ENCODE assay signal across 22 mouse cellular contexts in genomic region chr15:90491558-90491957, GRCm38 (mm10).
DNase-seq lines count a peak whose midpoint lies in the region; ATAC-seq and TF ChIP-seq lines count a peak whose summit lies in the region.
"Had no signal": no experiment of that assay in that cellular context is flagged by ENCODE, and none has a peak within 500 bp of the region (broad histone marks: within the 10 kb centered on the region; RNA-seq: fewer than 3 reads in every experiment).

No protein-coding gene starts in this region.

- H3K4me2 ChIP-seq in intestine, postnatal 0 days (replicated peaks; ENCODE audit: low read depth): no peak overlapping the region
- H3K4me2 ChIP-seq in intestine, embryonic 15.5 days (replicated peaks): no peak overlapping the region
- no peak overlapping the region for H3K4me2 ChIP-seq in midbrain, embryonic 11.5 days
- no peak overlapping the region for H3K4me2 ChIP-seq in midbrain, embryonic 14.5 days (ENCODE audit: low read length)
- H3K4me2 ChIP-seq: embryonic facial prominence, embryonic 13.5 days; heart, embryonic 13.5 days; hindbrain, embryonic 13.5 days; limb, embryonic 15.5 days; stomach, embryonic 15.5 days had no signal

- H3K9ac ChIP-seq in intestine, postnatal 0 days (ENCODE audit: low read depth, low read length): no peak overlapping the region
- no peak overlapping the region for H3K9ac ChIP-seq in intestine, embryonic 15.5 days
- H3K9ac ChIP-seq in midbrain, embryonic 11.5 days (ENCODE audit: low read length): no peak overlapping the region
- no peak overlapping the region for H3K9ac ChIP-seq in midbrain, embryonic 14.5 days (replicated peaks; ENCODE audit: low read length)
- H3K9ac ChIP-seq: embryonic facial prominence, embryonic 13.5 days; forebrain, postnatal 0 days; heart, embryonic 13.5 days; hindbrain, embryonic 13.5 days; limb, embryonic 15.5 days; liver, postnatal 0 days; stomach, embryonic 15.5 days had no signal

- no peak overlapping the region for H3K4me3 ChIP-seq in intestine, postnatal 0 days (ENCODE audit: low read depth, low read length)
- no peak overlapping the region for H3K4me3 ChIP-seq in intestine, embryonic 15.5 days (replicated peaks)
- no peak overlapping the region for H3K4me3 ChIP-seq in midbrain, embryonic 11.5 days (ENCODE audit: low read depth, low read length)
- no peak overlapping the region for H3K4me3 ChIP-seq in midbrain, embryonic 14.5 days (replicated peaks; ENCODE audit: low read depth, low read length)
- H3K4me3 ChIP-seq: embryonic facial prominence, embryonic 13.5 days; heart, embryonic 13.5 days; hindbrain, embryonic 13.5 days; limb, embryonic 15.5 days; stomach, embryonic 15.5 days had no signal

- H3K27ac ChIP-seq in intestine, postnatal 0 days (ENCODE audit: low read depth, low read length): no peak overlapping the region
- H3K27ac ChIP-seq in intestine, embryonic 15.5 days: no peak overlapping the region
- H3K27ac ChIP-seq in midbrain, embryonic 11.5 days (ENCODE audit: low read depth, low read length): no peak overlapping the region
- H3K27ac ChIP-seq in midbrain, embryonic 14.5 days (replicated peaks; ENCODE audit: low read depth, low read length): no peak overlapping the region
- H3K27ac ChIP-seq: embryonic facial prominence, embryonic 13.5 days; heart, embryonic 13.5 days; hindbrain, embryonic 13.5 days; limb, embryonic 15.5 days; stomach, embryonic 15.5 days had no signal

- ATAC-seq in intestine, postnatal 0 days: no peak
- ATAC-seq in intestine, embryonic 15.5 days: no peak
- ATAC-seq in midbrain, embryonic 11.5 days (ENCODE audit: low FRiP score): no peak
- no peak for ATAC-seq in midbrain, embryonic 14.5 days (ENCODE audit: low FRiP score, low TSS enrichment)
- ATAC-seq: forebrain, postnatal 0 days; liver, postnatal 0 days; midbrain, embryonic 16.5 days had no signal

- DNase-seq in embryo, embryonic 11 days: peak; percentile 11
- no peak for DNase-seq in embryo, embryonic 10 days (ENCODE audit: low spot score)
- DNase-seq in midbrain, embryonic 11.5 days (ENCODE audit: low spot score, missing footprints): peak; percentile 65
- DNase-seq in midbrain, embryonic 14.5 days: no peak
- DNase-seq in mesoderm, embryonic 11.5 days (ENCODE audit: low read depth, low spot score): peak; percentile 12
- no peak for DNase-seq in gastrocnemius, postnatal 4 days (ENCODE audit: low spot score in 2 of 2)
- DNase-seq: B cell, adult 2 months; cerebellum, postnatal 36 days; forebrain, postnatal 0 days; kidney, adult 18-20 months; layer of hippocampus, postnatal 36 days; liver, postnatal 0 days; spleen, adult 18-20 months; thymus, postnatal 25 days had no signal

- WGBS in intestine, postnatal 0 days: 60% methylated on average over 6 of the region's 6 CpGs
- 73% methylated on average over 6 of the region's 6 CpGs for WGBS in intestine, embryonic 15.5 days
- WGBS in midbrain, embryonic 11.5 days: 77% methylated on average over 6 of the region's 6 CpGs
- 77% methylated on average over 6 of the region's 6 CpGs for WGBS in midbrain, embryonic 14.5 days

- no peaks in the 10 kb centered on the region for H3K36me3 ChIP-seq in intestine, postnatal 0 days (ENCODE audit: control insufficient read depth, insufficient read depth)
- H3K36me3 ChIP-seq in intestine, embryonic 15.5 days: no peaks in the 10 kb centered on the region
- no peaks in the 10 kb centered on the region for H3K36me3 ChIP-seq in midbrain, embryonic 11.5 days (ENCODE audit: control insufficient read depth, insufficient read depth, low read length)
- H3K36me3 ChIP-seq in midbrain, embryonic 14.5 days (ENCODE audit: control insufficient read depth, insufficient read depth, low read length): no peaks in the 10 kb centered on the region
- H3K36me3 ChIP-seq: embryonic facial prominence, embryonic 13.5 days; heart, embryonic 13.5 days; hindbrain, embryonic 13.5 days; limb, embryonic 15.5 days; stomach, embryonic 15.5 days had no signal

- H3K27me3 ChIP-seq in intestine, postnatal 0 days (replicated peaks; ENCODE audit: control insufficient read depth, insufficient read depth, low read length): no peaks in the 10 kb centered on the region
- no peaks in the 10 kb centered on the region for H3K27me3 ChIP-seq in intestine, embryonic 15.5 days (replicated peaks)
- H3K27me3 ChIP-seq in midbrain, embryonic 11.5 days (ENCODE audit: control insufficient read depth, insufficient read depth, low read length): no peaks in the 10 kb centered on the region
- no peaks in the 10 kb centered on the region for H3K27me3 ChIP-seq in midbrain, embryonic 14.5 days (ENCODE audit: control insufficient read depth, insufficient read depth, low read length)
- H3K27me3 ChIP-seq: embryonic facial prominence, embryonic 13.5 days; heart, embryonic 13.5 days; hindbrain, embryonic 13.5 days; limb, embryonic 15.5 days; stomach, embryonic 15.5 days had no signal

- H3K9me3 ChIP-seq in intestine, postnatal 0 days (ENCODE audit: control insufficient read depth): no peaks in the 10 kb centered on the region
- H3K9me3 ChIP-seq in intestine, embryonic 15.5 days: no peaks in the 10 kb centered on the region
- H3K9me3 ChIP-seq in midbrain, embryonic 11.5 days (ENCODE audit: control insufficient read depth, low read length): no peaks in the 10 kb centered on the region
- H3K9me3 ChIP-seq in midbrain, embryonic 14.5 days (ENCODE audit: control insufficient read depth, low read length): no peaks in the 10 kb centered on the region
- H3K9me3 ChIP-seq: embryonic facial prominence, embryonic 13.5 days; heart, embryonic 13.5 days; hindbrain, embryonic 13.5 days; limb, embryonic 15.5 days; stomach, embryonic 15.5 days had no signal

- no peaks in the 10 kb centered on the region for H3K4me1 ChIP-seq in intestine, postnatal 0 days (replicated peaks; ENCODE audit: control insufficient read depth, insufficient read depth, low read length)
- no peaks in the 10 kb centered on the region for H3K4me1 ChIP-seq in intestine, embryonic 15.5 days (replicated peaks)
- no peaks in the 10 kb centered on the region for H3K4me1 ChIP-seq in midbrain, embryonic 11.5 days (ENCODE audit: control insufficient read depth, insufficient read depth, low read length)
- no peaks in the 10 kb centered on the region for H3K4me1 ChIP-seq in midbrain, embryonic 14.5 days (ENCODE audit: control insufficient read depth, insufficient read depth, low read length)
- H3K4me1 ChIP-seq: embryonic facial prominence, embryonic 13.5 days; hindbrain, embryonic 13.5 days; limb, embryonic 15.5 days; stomach, embryonic 15.5 days had no signal

- TF ChIP-seq CTCF in intestine, postnatal 0 days (IDR thresholded peaks at IDR 0.05; ENCODE audit: low read depth): peak; percentile 38

Comparison
In these comparisons a context has a peak if more than half of its experiments do, and no peak if none do; other contexts are left out.
1. DNase-seq: peak in embryo, embryonic 11 days (single experiment), midbrain, embryonic 11.5 days (single experiment) and mesoderm, embryonic 11.5 days (single experiment); none in embryo, embryonic 10 days (single experiment), midbrain, embryonic 14.5 days (single experiment) and gastrocnemius, postnatal 4 days (0 of 2).